Mouse (Mus musculus): ENCODE data around the gene Epb41l2.

DNA sequence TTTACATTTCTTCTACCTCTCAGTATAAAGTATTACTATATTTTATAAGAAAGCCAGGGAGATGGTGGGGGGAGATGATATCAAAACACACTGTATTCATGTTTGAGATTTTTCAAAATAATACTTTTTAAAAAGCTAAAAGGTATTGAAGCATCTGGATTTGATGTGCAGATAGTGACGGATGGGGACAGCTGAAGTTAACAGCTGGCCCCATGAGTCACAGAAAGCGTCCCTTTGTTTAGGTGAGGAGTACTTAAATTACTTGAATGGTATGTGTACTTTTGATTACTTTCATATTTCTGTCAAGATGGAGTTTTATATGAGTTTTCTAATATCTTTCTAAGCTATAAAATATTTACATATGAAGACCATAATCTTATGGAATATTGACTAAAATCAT, 112.3 kb downstream of the Epb41l2 start:
- TF ChIP-seq CTCF (IDR thresholded peaks at IDR 0.05; ENCODE audit: extremely low read depth, insufficient read depth, insufficient read length, insufficient replicate concordance), result no peak
- no peak for TF ChIP-seq POLR2A (IDR thresholded peaks at IDR 0.05; ENCODE audit: low read depth, low read length)

Data from spleen, adult 2 months (tissue).